Mouse (Mus musculus) layer of hippocampus, adult 18-20 months (tissue): ENCODE measurements at regions not wholly inside any gene's neighbourhood (a gene's known extent, or its start where the extent isn't known, plus 50 kb on each side); places are given as distances from the start of the nearest gene placed in this dataset.

Experiments used
- DNase-seq, 2 experiments: peaks; one replicate each; pipeline ENCODE4 v3.0.0; 2022; ENCODE audit warnings: low spot score in 2 of 2

DNA sequence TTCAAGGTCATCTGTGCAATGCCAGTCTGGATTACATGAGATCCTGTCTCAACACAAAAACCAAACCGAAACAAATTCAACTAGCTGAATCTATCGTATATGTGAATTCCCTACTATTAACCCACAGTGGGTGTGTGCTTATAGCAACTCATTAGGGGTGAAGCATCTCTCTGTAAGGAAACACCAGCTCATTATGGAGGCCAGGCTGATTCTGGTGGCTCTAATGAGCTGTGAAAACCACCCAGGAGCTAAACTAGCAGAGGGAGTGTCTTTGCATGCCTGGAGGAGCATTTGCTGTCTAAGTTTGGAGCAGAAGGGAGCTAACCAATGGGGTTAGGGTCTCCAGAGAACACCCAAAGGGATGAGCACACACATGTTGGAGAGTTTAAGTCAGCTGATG lies 54.1 kb upstream of the Adamts2 start:
- no peak for DNase-seq

GRCm38 (mm10) chr11:50546456-50547144 lies 55.3 kb upstream of the Adamts2 start:
- DNase-seq, result peak; percentile 59 to 72

GRCm38 (mm10) chr11:50545421-50545820 lies 56.5 kb upstream of the Adamts2 start:
- DNase-seq, result no peak

DNA sequence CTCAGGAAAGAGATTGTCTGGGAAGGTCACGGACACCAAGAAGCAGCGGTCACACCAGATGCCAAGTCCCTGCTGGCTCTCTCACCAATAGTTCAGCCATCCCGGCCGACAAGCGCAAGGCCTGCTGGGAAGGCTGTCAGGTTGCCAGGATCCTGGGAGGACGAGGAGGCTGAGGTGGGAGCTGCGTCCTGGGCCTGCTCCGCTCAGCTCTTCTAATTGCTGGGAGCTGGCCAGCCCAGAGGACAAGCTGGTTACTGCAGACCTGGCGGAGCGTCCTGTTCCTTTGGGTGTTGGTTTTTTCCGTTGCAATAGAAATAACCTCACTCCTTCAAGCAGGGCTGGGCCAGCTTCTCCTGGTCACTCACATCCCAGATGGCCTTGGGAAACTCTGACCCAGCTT lies 61.7 kb upstream of the Adamts2 start:
- peak in 1 of 2 experiments; percentile 10 for DNase-seq

- no peak for DNase-seq
Measured at GRCm38 (mm10) chr11:50534266-50534665, 67.6 kb upstream of the Adamts2 start.

DNA sequence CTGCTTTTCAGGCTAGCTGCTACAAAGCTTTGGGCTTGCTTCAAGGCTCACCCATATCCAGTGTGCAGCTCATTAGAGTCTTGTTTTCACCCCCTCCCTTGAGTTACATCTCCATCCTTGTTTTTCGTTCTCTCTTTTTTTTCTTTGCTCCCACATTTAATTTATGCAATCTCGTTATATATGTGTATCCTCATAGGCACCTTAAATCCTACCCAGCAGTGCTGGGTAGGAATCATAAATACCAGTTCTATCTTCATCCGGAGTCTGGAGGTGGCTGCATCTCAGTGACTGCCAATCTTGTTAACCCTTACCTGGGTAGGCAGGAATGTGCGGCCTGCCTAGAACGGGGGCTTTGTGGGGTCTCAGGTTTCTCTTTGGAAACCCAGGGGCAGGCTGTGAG lies 74.0 kb upstream of the Adamts2 start:
- no peak for DNase-seq

DNA sequence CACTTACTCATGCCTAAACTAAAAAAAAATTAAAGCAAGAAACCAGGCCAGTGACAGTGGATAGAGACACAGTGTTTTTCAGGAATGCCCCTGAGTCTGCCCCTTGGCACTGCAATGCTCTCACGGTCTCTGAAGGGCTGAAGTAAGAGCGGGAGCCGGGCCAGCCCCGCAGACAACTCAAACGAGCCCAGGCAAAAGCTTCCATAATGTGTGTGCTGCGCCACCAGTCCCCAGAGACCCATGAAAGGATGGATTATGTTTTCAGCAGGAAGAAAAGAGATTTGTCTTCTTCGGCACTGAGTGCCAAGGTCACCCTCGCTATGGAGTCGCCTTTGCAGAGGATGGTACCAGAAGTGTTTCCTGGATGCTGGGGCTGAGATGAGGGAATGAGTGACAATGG lies 81.7 kb upstream of the Adamts2 start:
- DNase-seq, result no peak

GRCm38 (mm10) chr11:50507882-50508281 lies 77.0 kb upstream of the Rufy1 start:
- no peak for DNase-seq

GRCm38 (mm10) chr11:50507498-50507824 lies 76.5 kb upstream of the Rufy1 start:
- DNase-seq, result no peak

- DNase-seq, result no peak
Measured at GRCm38 (mm10) chr11:50506820-50507497, 76.0 kb upstream of the Rufy1 start.

GRCm38 (mm10) chr11:50501352-50501751 lies 70.4 kb upstream of the Rufy1 start:
- DNase-seq, result peak in 1 of 2 experiments; percentile 48

- DNase-seq, result no peak
Measured at GRCm38 (mm10) chr11:50493123-50493476, 62.2 kb upstream of the Rufy1 start.

DNA sequence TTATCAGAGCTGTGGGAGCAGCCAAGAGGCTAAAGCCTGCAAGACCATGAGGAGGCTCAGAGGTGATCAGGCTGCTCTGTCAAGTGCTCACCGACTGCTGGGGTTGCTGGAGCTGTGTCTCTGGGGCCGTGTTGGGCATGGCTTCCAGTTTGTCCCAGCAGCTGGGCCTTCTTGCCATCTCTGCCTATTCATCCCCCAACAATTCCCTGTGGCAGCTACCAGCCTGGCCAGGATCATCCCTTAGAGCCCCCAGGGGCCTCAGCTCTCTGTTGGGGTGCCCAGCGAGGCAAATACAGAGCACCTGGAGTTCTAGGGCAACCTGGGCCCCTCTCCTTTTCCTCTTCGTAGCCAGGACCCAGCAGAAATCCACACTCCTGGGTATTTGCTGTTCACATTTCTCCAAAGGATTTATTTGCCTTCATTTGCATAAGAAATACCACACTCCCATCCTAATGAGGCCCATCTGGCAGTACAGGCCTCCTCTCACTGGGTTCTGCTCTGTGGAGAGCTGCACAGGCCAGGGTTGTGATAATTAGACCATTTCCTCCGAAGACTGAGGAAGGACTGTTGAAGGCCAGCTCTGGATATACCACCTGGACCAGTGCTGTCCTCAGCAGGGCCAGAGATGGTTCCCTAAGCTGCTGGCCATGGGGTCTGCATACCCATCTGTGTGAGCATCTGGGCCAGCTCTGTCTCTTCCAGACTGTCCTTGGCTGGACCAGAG lies 61.6 kb upstream of the Rufy1 start:
- DNase-seq, result peak; percentile 18 to 46

DNA sequence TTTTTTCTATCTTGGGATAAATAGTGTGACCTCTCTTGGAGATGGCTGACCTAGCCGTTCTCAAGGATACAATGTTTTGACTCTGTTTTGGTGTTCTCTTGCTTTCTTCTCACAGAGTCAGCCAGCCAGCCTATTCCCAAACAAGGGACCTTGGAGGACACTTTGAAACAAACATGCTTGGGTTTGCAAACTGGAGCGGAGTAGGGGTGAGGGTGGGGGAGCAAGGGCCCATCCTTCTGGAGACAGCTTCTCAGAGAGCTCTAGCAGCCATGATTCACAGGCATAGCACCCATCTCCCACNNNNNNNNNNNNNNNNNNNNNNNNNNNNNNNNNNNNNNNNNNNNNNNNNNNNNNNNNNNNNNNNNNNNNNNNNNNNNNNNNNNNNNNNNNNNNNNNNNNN lies 52.9 kb upstream of the Rufy1 start:
- DNase-seq, result no peak

DNA sequence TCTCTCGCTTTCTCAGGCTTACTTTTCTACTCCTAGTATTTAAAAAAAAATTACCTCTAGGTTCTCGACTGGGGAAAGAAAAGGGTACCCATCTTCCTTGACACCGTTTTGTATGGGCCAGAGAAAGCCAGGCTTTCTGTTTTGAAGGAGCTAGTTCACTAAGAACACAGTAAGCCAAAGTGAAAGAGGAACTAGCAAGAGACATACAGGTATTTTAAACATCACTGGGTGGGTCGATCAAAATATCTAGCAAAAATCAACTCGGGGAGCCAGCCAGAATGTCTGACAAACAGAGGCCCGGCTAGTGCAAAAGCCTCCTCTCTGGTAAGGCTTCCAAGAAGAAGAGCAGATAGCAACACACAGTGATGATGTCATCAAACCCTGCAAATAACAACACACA lies 52.2 kb upstream of the Rufy1 start:
- DNase-seq, result no peak

DNA sequence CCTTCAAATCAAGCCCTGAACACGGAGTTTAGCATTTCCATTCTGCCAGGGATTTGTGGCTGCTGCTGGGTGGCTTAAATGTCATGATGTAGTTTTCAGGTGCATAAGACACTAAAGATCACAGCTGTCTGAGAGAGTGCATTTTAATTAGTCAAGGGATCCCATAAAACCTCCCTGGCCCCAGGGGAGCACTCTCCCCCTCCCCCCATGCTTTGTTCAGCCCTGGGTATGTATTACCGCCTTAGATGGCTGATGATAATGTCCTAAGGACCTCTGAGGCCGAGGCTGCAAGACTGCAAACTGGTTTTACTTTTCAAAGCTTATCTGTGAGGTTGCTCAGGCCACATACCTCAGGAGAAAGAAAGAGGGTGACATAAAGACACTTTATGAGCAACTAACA lies 51.7 kb upstream of the Rufy1 start:
- no peak for DNase-seq
